Mouse (Mus musculus) hindbrain, embryonic 14.5 days (tissue): Measurements from ENCODE around the gene Eef1a2. TPM values are rescaled to one million over a fixed set of nuclear protein-coding genes. Genes with fewer than 3 reads are reported as not detected.

Source experiments
- ATAC-seq: fragments of 200-750 bp; cut with Nextera tagmentation; 2 replicates; pipeline ENCODE4 v1.8.0; 2017; ENCODE audit warnings: moderate number of reproducible peaks, mild to moderate bottlenecking, moderate TSS enrichment, moderate library complexity; ENCODE audit not compliant: low FRiP score
- DNase-seq: peaks from one replicate; pipeline ENCODE4 v3.0.0-alpha.2; 2015; ENCODE audit warnings: low spot score
- H3K27ac ChIP-seq: fragments of 300-500 bp; sonication (generic); 2 replicates; pipeline ENCODE4 v1.5.1; 2014; ENCODE audit warnings: mild to moderate bottlenecking, moderate library complexity
- H3K27me3 ChIP-seq: fragments of 300-500 bp; sonication (generic); 2 replicates; pipeline ENCODE4 v1.6.1; 2014; ENCODE audit warnings: mild to moderate bottlenecking, low read length, mixed read lengths; ENCODE audit not compliant: control insufficient read depth, insufficient read depth
- H3K36me3 ChIP-seq: fragments of 300-500 bp; sonication (generic); replicated peaks from 2 replicates; pipeline ENCODE4 v1.6.1; 2014; ENCODE audit not compliant: control insufficient read depth, insufficient read depth
- H3K4me1 ChIP-seq: fragments of 300-500 bp; sonication (generic); replicated peaks from 2 replicates; pipeline ENCODE4 v1.6.1; 2014; ENCODE audit warnings: antibody characterized with exemption, low read length, mixed read lengths; ENCODE audit not compliant: control insufficient read depth, insufficient read depth
- H3K4me2 ChIP-seq: fragments of 300-500 bp; sonication (generic); replicated peaks from 2 replicates; pipeline ENCODE4 v1.6.1; 2014; ENCODE audit warnings: mild to moderate bottlenecking, moderate library complexity
- H3K4me3 ChIP-seq: fragments of 300-500 bp; sonication (generic); replicated peaks from 2 replicates; pipeline ENCODE4 v1.5.1; 2014; ENCODE audit warnings: mild to moderate bottlenecking, low read length
- H3K9ac ChIP-seq: fragments of 300-500 bp; sonication (generic); 2 replicates; pipeline ENCODE4 v1.6.1; 2014
- H3K9me3 ChIP-seq: fragments of 300-500 bp; sonication (generic); 2 replicates; pipeline ENCODE4 v1.6.1; 2016; ENCODE audit warnings: low read length; ENCODE audit not compliant: control insufficient read depth
- WGBS: fragments of 180-500 bp; shearing (Covaris S2); extraction: QIAGEN DNeasy Blood & Tissue Kit; methylation state at CpG from one replicate; pipeline ENCODE4 v1.1.7; 2014; 5-methylcytosine and 5-hydroxymethylcytosine counted together
- polyA plus RNA-seq: library from polyadenylated mRNA; unstranded; fragments of >200 nt; fragmentation: Nextera tagmentation; extraction: Ambion mirVana; gene quantifications from 2 replicates; pipeline ENCODE4 v1.2.1, GENCODE M21; 2014

Eef1a2 gene
- polyA plus RNA-seq, 1 experiment from 2014 or later = 21.1 TPM

- no peak for DNase-seq
- 100% methylated on average over 1 of the region's 1 CpGs for WGBS
- no peak overlapping the region for H3K27ac ChIP-seq
- H3K9ac ChIP-seq = no peak overlapping the region
- no peaks in the 10 kb centered on the region for H3K9me3 ChIP-seq
- no peaks in the 10 kb centered on the region for H3K27me3 ChIP-seq
- H3K36me3 ChIP-seq = peaks cover 50% of the 10 kb centered on the region
- no peak overlapping the region for H3K4me2 ChIP-seq
- H3K4me3 ChIP-seq = no peak overlapping the region
- H3K4me1 ChIP-seq = peaks cover 30% of the 10 kb centered on the region
- ATAC-seq = no peak
These were observed 45.1 kb downstream of the Eef1a2 start for GRCm38 (mm10) chr2:181111665-181112064.

GRCm38 (mm10) chr2:181104111-181104510 lies 52.7 kb downstream of the Eef1a2 start:
- ATAC-seq = no peak
- 66% methylated on average over 2 of the region's 2 CpGs for WGBS
- no peak overlapping the region for H3K4me3 ChIP-seq

GRCm38 (mm10) chr2:181102161-181102560 lies 54.7 kb downstream of the Eef1a2 start:
- peak overlapping the region; percentile 53; the same call in 1 of the 2 replicates for H3K27ac ChIP-seq
- 11% methylated on average over 2 of the region's 2 CpGs for WGBS
- H3K4me1 ChIP-seq = peaks cover 9% of the 10 kb centered on the region; the same call in 1 of the 2 replicates
- no peak overlapping the region for H3K4me3 ChIP-seq
- peaks cover 42% of the 10 kb centered on the region for H3K36me3 ChIP-seq
- no peaks in the 10 kb centered on the region for H3K27me3 ChIP-seq
- no peak overlapping the region for H3K4me2 ChIP-seq
- no peak overlapping the region for H3K9ac ChIP-seq
- DNase-seq (no peak), ATAC-seq (peak; percentile 62; the same call in 1 of the 2 replicates)
- no peaks in the 10 kb centered on the region for H3K9me3 ChIP-seq

More at GRCm38 (mm10) chr2:181104111-181104510, 52.7 kb downstream of the Eef1a2 start:
- Histone ChIP-seq H3K9me3 (no peaks in the 10 kb centered on the region), H3K9ac (no peak overlapping the region), H3K36me3 (peaks cover 52% of the 10 kb centered on the region), H3K27ac (no peak overlapping the region), H3K4me2 (no peak overlapping the region), H3K27me3 (no peaks in the 10 kb centered on the region), H3K4me1 (peaks cover 9% of the 10 kb centered on the region; the same call in 1 of the 2 replicates)
- DNase-seq = no peak

- Histone ChIP-seq H3K9ac (no peak overlapping the region), H3K4me3 (no peak overlapping the region), H3K4me2 (no peak overlapping the region), H3K27ac (no peak overlapping the region), H3K9me3 (no peaks in the 10 kb centered on the region), H3K36me3 (peaks cover 46% of the 10 kb centered on the region), H3K4me1 (peaks cover 9% of the 10 kb centered on the region; the same call in 1 of the 2 replicates), H3K27me3 (no peaks in the 10 kb centered on the region)
- 0 out of 2 replicates have a peak, but pooled peaks have one; percentile 16 for ATAC-seq
- DNase-seq = no peak
- WGBS = 47% methylated on average over 1 of the region's 1 CpGs
These were observed 55.2 kb downstream of the Eef1a2 start for GRCm38 (mm10) chr2:181101626-181102025.

GRCm38 (mm10) chr2:181100087-181100486 lies 56.7 kb downstream of the Eef1a2 start:
- H3K4me1 ChIP-seq = peaks cover 9% of the 10 kb centered on the region; the same call in 1 of the 2 replicates
- WGBS = 97% methylated on average over 2 of the region's 2 CpGs
- no peak overlapping the region for H3K4me3 ChIP-seq
- H3K4me2 ChIP-seq = no peak overlapping the region
- peaks cover 40% of the 10 kb centered on the region for H3K36me3 ChIP-seq
- H3K27ac ChIP-seq = no peak overlapping the region
- H3K9ac ChIP-seq = no peak overlapping the region
- DNase-seq (no peak), ATAC-seq (no peak)
- H3K9me3 ChIP-seq = no peaks in the 10 kb centered on the region
- H3K27me3 ChIP-seq = no peaks in the 10 kb centered on the region

Other genes with a start within 250 kb of the Eef1a2 start
- gene Ythdf1, start 236.1 kb downstream of the Eef1a2 start, polyA plus RNA-seq = 50.0 and 56.6 TPM in 2 replicates
- 0.33 TPM in 1 of 2 replicates, not detected in the other for gene Birc7, start 228.0 kb downstream of the Eef1a2 start, polyA plus RNA-seq
- 78.6 and 85.5 TPM in 2 replicates for gene Nkain4, start 202.3 kb downstream of the Eef1a2 start, polyA plus RNA-seq
- gene Arfgap1, start 189.8 kb downstream of the Eef1a2 start, polyA plus RNA-seq = 88.2 and 96.2 TPM in 2 replicates
- gene Col20a1, start 170.5 kb downstream of the Eef1a2 start, polyA plus RNA-seq = 0.33 and 0.74 TPM in 2 replicates
- gene Chrna4, start 113.5 kb downstream of the Eef1a2 start, polyA plus RNA-seq = 50.6 and 59.1 TPM in 2 replicates
- 54.2 and 55.9 TPM in 2 replicates for gene Kcnq2, start 21.7 kb downstream of the Eef1a2 start, polyA plus RNA-seq
- gene Ppdpf, start 30.2 kb upstream of the Eef1a2 start, polyA plus RNA-seq = 382 and 446 TPM in 2 replicates
- gene Ptk6, start 45.8 kb upstream of the Eef1a2 start, polyA plus RNA-seq = not detected in 2 replicates
- gene Srms, start 56.2 kb upstream of the Eef1a2 start, polyA plus RNA-seq = 0.29 and 0.48 TPM in 2 replicates
- not detected in 2 replicates for gene Fndc11, start 63.0 kb upstream of the Eef1a2 start, polyA plus RNA-seq
- 0.22 and 0.70 TPM in 2 replicates for gene Helz2, start 85.0 kb upstream of the Eef1a2 start, polyA plus RNA-seq
- 16.7 and 18.0 TPM in 2 replicates for gene Gmeb2, start 131.0 kb upstream of the Eef1a2 start, polyA plus RNA-seq
- gene Stmn3, start 157.5 kb upstream of the Eef1a2 start, polyA plus RNA-seq = 1,468 and 1,594 TPM in 2 replicates
- gene Rtel1, start 162.7 kb upstream of the Eef1a2 start, polyA plus RNA-seq = 39.9 and 40.8 TPM in 2 replicates
- 66.7 and 67.6 TPM in 2 replicates for gene Zgpat, start 207.9 kb upstream of the Eef1a2 start, polyA plus RNA-seq
- gene Arfrp1, start 208.4 kb upstream of the Eef1a2 start, polyA plus RNA-seq = 62.3 and 63.3 TPM in 2 replicates
- 39.7 and 47.4 TPM in 2 replicates for gene Lime1, start 223.1 kb upstream of the Eef1a2 start, polyA plus RNA-seq